Mouse (Mus musculus): Measurements from ENCODE around the gene Klhl40. TPM values are rescaled to one million over a fixed set of nuclear protein-coding genes. Genes with fewer than 3 reads are reported as not detected.

The Klhl40 gene
- polyA plus RNA-seq, 3 experiments from 2014 or later = not detected

DNA sequence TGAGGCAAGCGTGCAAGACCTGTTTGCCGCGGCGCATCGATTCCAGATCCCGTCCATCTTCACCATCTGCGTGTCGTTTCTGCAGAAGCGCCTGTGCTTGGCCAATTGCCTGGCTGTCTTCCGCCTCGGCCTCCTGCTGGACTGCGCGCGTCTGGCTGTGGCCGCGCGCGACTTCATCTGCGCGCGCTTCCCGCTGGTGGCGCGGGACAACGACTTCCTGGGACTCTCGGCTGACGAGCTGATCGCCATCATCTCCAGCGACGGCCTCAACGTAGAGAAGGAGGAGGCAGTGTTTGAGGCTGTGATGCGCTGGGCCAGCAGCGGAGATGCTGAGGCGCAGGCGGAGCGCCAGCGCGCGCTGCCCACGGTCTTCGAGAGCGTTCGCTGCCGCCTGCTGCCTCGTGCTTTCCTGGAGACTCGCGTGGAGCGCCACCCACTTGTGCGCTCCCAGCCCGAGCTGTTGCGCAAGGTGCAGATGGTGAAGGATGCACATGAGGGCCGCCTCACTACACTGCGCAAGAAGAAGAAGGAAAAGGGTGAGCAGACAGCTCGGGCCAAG is 738 bp downstream of the Klhl40 start:
- ATAC-seq = no peak

DNA sequence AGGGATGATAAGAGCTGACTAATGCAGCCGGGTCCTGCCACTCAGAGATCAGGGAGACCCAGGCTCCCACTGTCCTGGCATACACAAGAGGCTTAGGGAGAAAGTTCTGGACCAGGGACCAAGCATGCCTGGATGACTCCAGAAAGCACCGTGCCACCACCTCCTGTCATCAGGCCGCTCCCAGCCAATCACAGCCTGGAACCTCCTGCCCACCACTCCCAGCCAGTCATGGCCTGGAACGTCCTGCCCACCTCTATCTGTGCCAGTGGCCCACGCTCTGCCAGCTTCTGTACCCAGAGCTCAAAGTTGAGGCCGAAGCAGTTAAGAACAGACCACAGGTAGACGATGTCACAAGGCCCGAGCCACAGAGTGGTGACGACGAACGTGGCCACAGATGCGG is 7.4 kb downstream of the Klhl40 start:
- ATAC-seq = no peak

DNA sequence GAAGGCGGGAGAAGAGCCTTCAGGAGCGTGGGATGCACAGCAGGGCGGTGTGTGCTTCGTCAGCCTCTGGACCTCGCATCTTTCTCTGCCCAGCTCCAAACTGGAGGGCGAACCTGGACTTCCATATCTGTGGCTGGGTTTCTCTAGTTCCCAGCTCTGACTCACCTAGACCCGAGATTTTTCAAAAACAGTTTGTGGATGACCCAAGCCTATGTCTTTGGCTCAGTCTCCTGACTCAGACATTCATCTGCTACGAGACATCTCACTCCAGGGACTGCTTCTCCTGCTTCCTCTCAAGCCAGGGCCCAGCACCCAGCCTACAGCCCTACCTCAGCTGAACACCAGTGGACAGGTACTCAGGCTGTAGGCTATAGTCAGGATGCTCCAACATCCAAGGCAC is 7.9 kb downstream of the Klhl40 start:
- ATAC-seq = no peak

DNA sequence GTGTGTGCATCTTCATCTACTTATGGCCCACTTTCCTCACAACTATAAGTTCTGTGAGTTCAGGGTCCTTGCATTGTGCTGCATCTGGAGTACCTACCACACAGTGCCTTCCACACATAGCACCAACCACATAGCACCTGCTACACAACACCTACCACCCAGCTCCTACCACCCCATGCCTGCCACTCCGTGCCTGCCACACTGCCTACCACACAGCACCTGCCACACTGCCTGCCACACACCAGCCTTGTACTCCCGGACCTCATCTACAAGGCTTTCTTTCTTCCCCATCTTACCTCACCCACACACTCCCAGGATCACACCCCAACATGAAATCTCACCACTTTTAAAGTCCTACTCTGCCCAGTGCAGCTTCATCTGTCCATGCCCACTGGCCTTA is 9.0 kb downstream of the Klhl40 start:
- ATAC-seq = no peak

DNA sequence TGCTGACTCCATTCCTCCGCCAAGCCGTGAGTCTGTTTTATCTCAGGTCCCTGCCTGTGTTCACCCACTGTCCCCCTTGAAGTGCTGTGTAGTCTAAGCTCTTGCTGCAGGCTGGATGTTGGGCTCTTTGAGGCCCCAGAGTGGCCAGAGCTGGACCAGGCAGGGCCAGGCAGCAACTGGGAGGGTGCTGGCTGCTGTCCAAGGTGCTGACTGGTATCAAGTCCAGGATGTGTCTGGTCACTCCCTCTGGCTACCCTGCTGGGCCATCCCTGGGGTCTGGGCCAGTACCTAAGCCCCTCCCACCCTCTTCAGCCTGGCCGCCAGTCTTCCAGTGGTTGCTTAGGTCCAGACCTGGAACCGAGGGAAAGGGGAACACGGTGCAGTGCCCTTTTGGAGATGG is 13.8 kb downstream of the Klhl40 start:
- no peak for ATAC-seq

DNA sequence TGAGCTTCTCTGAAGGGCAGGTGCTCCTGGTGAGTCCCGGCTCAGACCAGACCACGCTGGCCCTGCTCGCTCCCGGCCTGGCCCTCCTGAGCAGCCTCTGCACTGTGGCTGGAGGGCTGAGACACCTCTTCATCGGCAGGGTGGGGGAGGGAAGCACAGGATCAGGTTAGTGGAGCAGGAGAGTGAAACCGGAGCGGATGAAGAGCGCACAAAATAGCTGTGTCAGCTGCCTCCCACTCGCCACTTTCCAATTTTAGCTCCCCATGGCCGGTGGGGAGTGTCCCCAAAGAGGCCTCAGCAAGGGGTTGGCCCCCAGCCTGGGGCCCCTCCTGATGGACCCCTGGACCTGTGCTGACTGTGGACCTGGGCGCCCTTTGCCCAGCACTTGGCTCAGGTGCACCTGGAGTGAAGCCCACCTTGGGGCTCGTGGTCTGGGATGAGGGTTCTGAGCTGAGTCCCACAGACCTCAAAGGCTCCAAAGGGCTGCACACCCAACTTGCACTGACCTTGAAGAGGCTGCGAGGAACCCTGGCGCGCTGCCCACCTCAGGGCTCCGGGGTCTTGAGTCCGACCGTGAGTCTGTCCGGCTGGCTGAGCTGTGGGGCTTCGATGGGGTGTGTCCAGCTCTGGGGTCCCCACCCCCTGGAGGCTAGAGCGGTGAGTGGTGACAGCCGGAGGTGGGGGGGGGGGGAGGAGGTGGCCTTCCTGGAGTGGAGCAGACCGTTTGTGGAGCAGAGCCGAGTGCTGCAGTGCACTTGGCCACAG is 14.5 kb downstream of the Klhl40 start, which contains the start of gene Hhatl:
TSS of gene Hhatl (minus strand) at position 751 of the 765 bp plus-strand sequence.
- no peak for ATAC-seq

DNA sequence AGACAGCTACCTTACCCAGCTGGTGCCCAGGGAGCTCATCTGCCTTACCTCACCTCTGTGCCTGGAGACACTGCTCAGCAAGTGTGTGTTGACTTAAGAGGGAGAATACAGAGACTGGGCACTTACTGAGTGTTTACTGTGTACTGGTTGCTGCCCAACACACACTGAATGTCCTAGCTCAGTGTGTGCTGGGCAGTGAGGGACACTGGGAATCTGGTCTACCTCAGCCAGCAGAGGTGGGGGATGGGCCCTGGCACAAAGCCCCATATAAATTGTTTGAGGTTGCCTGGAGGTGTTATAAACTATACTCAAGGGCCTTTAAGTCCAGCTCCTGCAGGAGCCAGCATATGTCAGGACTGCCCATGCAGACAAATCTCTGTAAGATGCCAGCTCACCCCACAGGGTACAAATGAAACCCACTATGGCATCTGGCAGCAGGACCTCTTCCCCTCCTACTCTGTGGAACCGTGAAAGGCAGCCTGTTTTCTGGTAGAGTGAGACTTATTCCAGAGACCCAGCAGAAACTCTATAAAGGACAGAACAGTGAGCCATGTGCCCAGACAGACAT is 17.6 kb downstream of the Klhl40 start:
- ATAC-seq = no peak

DNA sequence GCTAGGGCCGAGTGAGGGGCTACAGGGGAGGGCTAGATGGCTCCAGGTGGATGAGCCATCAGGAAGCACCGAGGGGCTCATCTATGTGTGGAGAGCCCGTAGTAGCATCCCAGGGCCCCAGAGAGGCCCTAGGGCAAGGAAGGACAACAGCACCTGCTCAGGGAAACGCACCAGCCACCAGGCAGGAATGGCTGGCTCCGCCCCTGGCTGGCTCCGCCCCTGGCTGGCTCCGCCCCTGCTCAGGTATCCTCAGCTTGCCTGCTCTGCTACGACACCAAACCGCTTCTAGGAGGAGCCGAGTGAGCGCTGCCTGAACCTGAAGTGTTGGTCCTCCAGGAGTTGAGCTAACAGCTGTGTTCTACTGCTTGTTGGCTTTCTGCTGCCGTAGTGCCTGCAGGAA is 20.3 kb downstream of the Klhl40 start:
- ATAC-seq = no peak

DNA sequence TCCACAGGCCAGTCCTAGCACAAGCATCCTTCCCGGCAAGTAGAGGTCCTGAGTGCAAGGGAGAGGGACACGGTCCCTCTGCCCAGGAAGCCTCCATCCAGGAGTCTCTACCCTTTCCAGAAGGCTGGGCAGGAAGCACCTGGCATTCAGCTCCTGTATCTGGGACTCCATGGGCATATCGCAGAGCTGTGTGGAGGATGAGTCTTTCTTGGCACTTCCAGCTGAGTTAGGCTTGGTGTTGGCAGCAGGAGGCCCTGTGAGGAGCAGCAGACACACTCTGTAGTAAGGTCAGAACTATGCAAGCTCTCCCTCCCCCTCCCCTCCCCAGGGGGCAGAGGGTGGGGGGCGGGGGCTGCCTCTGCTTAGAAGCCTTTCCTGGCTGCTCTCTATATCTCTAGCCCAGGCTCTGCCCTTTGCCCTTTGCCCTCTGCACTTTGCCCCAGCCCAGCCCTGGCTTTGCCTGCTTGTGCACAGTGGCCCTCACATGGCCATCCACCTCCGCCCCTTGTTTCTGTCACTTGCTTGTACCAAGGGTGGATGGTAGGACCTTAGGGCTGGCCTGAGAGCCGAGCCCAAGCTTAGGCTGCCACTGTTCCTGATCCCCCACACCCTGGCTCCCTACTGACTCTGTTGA is 21.6 kb downstream of the Klhl40 start:
- no peak for ATAC-seq

DNA sequence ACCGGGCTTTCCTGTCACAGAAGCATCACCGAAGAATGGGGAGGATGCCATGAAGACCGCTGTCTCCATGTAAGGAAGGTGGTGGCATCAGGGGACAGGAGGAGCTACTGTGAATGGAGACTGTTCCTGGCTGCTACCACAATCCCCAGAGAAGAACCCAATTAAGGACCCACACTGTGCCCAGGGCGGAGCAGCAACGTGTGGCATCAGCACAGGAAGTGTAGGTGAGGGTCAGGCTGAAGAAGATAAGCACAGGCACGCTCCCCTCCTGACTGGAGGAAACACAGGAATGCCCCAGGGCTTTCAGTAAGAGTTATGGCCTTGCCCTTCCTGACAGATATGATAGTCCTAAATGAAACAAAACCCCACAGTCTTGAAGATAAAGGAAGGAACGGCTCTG is 25.3 kb downstream of the Klhl40 start:
- no peak for ATAC-seq

DNA sequence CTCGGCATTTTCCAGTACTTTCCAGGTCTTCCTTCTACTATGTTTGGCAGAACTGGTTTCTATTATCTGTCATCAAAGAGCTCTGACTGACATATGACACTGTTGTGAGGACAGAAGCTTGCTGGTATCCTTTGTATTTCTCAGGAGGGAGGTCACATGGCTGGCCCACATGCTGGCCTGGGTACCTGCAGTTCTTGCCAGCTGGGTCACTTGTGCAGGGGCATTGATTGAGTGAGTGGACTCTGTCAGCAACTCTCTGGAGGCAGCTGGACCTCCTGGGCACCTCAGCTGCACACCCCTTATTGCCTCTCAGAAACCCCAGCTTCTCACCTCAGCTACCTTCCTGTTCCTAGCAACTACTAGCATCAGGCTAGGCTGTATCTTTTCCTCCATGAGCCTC is 30.1 kb downstream of the Klhl40 start:
- no peak for ATAC-seq

DNA sequence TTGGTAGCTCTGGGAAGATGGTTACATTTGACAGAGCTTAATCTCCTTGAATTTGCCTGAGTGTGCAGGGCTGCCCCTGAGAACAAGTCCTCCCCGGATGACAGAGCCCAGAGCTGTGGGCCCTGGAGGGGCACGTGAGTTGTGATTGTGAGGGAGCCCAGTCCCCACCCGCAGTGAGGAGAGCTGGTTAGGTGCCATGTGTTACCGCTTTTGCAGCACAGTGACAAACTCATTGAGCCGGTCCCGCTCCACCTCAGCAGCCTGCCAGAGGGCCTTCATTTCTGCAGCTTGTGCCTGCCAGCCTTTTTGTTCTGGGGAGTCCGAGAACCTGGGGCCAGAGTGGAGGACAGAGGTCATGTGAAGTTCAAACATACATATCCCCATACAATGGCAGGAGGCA is 30.5 kb downstream of the Klhl40 start:
- ATAC-seq = no peak

DNA sequence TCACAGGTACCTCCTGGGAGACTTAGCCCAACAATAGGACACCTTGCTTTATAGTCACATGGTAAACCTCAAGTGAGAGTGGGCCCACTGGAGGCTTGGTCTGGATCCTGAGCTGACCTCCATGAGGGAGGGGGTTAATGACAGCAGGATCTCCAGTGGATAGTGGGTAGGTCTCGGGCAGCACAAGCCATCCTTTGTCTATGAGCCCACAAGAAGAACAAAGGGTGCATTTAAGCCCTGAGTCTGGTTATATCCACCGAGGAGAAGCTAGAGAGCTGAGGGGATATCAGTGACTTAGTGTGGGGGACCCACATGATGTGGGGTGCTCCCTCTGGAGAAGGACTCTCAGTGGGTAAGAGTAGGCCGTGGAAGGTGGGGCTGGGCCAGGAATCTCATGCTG is 31.1 kb downstream of the Klhl40 start:
- no peak for ATAC-seq

DNA sequence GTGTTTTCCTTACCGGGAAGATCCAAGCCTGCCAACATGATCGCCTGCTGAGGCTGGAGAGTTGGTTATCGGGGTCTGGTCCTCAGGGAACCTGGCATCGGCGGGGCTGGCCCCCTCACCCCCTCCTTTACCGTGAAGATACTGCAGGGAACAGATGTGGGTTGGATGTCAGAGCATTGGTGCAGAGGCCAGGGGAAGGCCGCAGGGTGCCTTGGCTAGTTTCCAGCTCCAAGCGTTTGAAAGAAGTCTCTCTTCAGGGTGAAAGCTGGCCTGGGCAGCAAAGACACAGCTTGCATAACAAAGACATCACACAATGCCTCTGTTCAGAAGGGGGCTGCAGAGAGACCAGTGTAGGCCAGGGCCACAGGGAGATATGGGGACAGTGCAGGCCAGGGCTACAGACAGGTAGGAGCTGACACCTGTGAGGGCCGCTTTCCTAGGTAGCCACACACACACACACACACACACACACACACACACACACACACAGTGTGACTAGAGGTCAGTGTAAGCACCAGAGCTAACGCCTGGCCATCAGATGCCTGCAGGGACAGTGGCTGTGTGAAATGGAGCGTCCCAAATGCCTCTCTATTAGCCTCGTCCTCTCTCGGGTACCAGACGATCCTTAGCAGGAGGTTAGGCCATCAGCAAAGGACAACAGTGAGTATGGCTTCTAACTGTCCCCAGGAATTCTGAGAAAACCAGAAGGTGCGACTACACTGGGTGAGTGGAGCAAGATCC is 32.8 kb downstream of the Klhl40 start:
- ATAC-seq = no peak

DNA sequence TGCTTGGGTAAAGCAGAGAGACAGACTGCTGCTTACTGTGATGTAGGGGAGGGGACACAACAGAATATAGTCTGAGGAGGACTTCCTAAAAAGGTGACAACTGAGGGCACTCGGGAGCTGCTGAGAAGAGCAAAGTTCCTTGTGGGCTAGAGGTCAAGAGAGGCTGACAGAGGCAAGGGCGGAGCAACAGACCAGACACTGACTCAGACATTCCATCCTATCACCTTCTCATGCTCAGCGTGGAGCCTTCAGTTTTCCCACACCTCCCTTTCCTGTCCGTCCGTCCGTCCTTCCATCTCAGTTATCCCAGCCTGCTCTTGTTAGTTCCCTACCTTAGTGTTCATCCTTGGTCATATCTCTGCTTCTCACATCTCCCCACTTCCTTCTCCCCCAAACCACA is 37.8 kb downstream of the Klhl40 start:
- no peak for ATAC-seq

DNA sequence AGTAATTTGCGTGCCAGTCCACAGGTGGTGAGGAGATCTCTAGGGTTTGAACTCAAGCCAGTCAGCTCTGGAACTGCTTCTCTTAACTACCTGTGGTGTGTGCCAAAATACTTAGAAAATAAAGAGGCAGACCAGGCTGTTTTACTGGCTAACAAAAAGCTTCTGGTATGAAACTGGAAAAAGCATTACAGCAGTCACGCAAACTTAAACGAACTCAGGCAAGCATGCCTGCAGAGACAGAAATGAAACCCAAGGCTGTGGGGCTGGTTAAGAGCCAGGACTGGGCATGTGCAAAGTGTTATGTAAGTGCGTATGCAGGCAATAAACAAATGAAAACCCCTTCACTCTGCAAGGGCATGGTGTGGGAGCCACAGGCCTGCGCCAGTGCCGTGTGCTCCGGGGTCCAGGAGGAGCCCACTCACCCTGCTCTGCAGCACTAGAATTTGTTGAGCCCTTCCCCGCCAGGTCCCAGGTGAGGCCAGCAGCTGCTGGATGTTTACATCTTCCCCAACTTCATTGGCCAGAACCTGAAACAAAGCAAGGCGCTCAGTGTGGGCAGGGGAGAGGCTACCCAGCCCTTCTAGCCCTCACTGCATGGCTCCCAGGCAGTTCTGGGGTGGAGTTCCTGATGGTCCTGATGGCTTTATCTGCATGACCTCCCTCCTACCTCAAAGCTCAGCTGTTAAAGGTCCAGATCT is 41.8 kb downstream of the Klhl40 start:
- ATAC-seq = no peak

DNA sequence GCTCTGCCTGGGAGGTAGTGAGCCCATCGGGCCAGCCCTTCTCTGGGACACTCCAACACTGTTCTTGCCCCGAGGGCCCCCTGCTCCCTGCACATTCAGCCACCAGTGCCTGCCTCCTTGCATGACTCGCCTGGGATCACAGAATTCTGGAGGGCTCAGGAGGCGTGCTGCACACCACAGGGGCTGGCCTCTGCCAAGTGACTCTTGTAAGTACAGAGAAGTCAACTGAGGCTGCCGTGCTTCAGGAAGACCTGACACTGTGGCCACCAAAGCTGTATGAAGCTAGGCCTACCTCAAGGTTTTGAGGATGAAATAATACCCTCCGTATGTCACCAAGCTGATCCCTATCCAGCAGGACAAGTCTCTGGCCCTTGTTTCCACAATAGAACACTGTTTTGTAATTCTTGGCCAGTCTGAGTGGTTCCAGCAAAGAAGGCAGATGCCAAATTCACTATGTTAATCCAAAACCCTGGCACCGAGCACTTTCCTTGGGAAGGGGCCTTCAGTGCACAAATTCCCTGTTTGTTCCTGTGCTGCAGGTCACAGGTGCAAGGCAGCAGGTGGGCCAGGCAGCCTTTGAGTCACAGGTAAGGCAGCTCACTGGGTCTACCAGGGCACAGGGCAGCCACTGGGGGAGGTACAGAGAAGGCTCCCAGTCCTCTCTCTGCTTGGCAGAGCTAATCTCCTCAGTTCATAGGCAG is 42.5 kb downstream of the Klhl40 start:
- ATAC-seq = no peak

DNA sequence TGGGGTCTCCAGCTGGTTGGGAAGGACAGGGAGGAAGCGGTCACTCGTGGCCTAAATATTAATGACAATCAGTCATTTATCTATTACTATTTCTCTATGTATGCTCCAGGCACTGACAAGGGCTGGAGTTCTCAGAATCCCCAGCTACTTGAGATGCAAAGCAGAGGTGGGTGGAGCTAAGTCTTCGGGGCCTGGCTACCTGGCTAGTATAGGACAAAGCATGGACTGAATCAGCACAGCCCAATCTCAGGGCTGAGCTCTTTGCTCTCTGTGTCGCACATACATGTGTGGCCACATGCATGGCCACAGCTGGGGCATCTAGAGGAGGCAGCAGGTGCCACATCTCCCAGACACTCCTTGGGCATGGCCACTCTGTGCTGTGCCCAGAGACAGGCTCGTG is 43.4 kb downstream of the Klhl40 start:
- no peak for ATAC-seq

DNA sequence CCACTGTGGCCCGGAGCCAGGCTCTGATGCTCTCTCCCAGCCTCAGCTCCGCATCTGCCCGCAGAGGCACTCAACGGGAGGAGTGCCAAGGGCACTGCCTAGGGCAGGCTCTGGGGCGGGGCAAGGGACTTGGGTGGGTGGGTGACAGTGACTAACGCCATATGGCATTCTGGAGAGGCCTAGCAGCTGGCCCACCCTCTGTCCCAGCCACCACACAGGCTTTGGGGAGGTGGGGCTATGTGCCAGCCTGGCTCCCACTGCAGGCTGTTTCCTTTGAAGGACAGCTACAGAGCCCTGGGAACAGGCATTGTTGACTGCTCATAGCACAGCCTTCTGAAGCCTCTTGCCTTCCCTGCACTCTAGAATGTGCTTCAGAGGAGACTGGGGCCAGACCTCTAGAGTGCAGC is 45.2 kb downstream of the Klhl40 start:
- no peak for ATAC-seq

DNA sequence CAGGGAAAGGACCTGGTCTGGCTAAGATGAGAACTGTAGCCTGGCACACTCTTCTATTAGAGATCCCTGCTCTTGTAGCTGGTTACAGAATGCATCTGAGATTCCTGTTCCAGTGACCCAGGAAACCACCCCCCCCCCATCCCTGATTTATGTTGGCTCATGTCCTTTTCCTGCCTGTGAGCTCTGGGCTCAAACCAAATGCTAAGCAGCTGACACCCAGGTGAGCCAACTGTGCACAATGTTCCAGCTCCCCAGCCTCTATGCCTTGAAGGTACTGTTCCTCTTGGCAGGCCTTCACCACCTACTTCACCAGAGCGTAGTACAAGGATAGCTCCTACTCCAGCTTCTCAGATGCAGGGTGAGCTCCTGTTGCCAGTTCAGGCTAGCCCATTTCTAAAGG is 45.6 kb downstream of the Klhl40 start:
- ATAC-seq = no peak

DNA sequence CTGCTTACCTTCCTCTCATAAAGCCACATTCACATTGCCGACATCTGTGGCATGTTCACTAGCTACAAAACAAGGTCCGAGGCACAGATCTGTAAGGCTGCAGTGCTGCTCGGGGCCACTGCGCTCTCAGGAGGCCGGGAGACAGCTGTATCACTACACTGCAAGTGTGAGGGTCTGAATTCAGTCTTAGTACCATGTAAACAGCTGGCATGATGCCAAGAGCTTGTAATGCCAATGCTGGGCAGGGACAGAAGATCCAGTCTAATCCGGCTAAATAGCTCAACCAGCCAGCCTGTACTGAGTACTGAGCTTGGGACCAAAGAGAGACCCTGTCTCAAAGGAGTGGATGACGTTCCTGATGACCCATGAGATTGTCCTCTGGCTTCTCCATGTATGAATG is 46.6 kb downstream of the Klhl40 start:
- ATAC-seq = no peak

DNA sequence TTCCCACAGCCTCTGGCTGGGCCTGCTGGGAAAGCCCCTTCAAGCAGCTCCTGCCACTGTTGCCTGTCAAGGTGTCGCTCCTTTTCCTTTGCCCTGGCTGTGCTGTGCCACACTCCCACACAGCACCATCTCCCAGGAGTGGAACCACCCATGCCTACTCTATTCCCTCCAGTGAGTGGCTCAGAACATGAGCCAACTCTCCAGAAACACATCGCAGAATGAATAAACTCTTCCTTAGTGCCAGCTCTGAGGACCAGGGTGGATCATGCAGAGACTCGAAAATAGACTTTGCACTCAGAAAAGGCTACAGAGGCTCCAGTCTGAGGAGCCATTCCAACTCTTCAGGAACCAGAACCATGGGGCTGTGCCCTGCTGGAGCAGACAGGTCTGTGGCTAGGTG is 48.9 kb downstream of the Klhl40 start:
- no peak for ATAC-seq
